Mouse (Mus musculus) left cerebral cortex, adult 11 months (tissue): ENCODE measurements around the gene Borcs7.

ENCODE experiments used
- DNase-seq: peaks from one replicate; pipeline ENCODE4 v3.0.0; 2022; ENCODE audit warnings: low spot score

Gene Borcs7

DNA sequence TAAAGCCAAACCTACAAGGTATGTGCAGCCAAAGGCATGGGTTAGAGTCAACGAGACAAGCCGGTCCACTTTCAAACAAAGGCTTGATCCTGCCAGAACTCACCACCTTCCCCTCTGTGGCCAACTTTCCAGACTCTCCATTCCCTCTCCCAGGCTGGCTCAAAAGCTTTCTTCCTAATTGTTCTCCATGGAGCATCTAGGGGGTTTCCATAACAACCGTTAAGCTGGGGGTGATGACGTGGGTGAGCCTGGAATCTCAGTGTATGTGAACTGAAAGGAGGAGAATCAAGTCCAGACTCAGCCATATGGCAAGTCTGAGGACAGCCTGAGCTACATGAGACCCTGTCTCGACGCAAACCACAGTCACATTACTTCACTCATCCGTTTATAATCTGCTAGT is 24.2 kb upstream of the Borcs7 start:
- no peak for DNase-seq

DNA sequence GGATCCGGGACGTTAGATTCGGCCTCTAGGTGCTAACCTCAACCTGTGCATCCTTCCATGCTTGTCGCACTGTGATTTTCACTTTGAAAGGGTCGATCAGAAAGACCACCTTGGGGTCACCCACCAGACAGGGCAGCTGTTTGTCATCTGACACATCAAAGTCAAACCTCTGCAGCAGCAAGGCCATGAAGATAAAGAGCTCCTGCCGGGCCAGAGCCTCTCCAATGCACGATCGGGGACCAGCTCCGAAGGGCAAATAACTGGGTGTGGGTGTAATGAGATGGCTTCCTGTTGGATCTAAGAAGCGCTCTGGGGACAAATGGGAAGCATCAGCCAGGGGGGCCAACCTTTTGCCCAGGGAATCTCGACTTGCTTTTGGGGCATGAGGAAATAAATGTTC is 22.4 kb upstream of the Borcs7 start:
- no peak for DNase-seq

DNA sequence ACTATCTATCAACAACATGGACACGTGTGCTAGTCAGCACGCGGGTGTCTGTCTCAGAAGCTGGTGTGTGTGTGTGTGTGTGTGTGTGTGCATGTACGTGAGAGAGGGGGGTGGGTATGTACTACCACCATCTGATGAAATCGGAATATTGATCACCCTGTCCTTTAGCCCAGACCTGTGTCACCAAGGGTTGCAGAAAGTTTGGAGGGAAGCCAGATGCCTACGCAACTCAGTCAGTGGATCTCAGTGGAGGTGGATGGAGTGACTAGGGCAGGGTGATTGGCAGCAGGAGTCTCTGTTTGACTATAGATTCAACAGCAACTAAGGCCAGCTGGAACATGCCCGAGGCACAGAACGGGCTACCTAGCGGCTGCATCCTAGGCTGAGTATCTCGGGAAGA is 21.4 kb upstream of the Borcs7 start:
- DNase-seq = no peak

DNA sequence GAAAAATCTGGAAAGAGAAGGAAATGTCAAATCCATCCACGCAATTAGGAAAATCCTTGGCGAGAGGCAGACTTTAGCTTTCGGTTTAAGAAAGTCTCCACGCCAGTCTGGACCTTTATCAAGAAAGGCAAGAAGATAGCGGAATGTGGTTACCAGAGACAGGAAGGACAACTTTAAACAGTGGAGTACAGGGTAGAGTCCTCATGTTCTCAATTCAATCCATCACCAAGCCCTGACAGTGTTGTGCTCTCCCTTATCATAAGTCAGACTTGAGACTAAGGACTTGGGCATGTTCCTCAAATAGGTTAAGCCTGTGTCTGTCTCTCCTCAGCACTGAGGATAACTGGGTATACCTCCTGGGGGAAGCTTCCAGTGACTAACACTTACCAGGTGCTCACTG is 19.9 kb upstream of the Borcs7 start:
- DNase-seq = no peak

DNA sequence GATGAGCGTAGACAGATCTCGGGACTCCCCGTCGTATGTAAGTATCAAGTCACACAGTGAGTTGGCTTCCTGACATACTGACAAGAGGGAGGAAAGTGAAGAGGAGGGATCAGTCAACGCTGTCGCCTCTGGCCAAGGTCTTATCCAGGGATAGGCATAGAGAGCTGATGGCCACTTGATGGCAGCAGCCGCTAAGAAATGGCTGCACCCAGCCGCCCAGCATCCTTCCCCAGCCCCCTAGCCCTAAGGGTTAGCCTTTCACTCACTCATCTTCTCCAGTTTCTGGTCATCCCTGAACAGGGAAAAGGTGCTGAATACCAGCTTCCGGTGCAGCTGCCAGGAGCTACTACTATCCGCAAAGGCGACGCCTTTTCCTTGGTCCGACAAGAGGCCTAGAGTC is 19.0 kb upstream of the Borcs7 start:
- DNase-seq = no peak

DNA sequence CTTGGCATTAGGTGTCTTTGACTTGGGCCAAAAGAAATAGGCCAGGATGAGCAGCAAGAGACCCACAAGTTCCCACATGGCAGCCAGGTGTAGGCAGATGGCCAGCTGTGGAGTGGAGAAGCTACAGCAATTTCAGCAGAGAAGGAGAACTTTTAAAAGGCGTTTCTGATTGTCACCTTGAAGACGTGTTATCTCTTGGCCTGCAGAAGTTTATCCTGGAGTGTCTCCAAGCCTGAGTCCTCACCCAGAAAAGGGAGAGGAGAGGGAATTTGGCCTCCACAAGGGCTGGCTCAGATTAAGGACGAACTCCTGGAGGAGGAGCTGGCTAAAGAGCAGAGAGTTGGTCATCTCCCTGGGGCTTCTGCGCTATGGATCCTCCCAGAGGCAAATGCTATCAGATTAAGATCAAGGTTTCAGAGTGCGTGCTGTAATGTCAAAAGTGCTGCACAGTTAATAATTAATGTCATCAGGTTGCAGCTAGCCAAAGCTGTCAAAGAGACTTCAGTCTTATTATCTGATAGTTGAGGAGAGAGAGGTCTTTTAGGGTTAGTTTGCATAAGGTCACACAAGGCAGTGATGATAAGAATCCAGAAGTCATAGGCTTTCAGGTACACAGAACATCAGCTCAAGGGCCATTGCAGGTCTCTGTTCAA is 16.8 kb upstream of the Borcs7 start, which contains the start of gene Cyp17a1:
Gene Cyp17a1 (minus strand): TSS at position 407 of the 653 bp plus-strand sequence.
- no peak for DNase-seq

DNA sequence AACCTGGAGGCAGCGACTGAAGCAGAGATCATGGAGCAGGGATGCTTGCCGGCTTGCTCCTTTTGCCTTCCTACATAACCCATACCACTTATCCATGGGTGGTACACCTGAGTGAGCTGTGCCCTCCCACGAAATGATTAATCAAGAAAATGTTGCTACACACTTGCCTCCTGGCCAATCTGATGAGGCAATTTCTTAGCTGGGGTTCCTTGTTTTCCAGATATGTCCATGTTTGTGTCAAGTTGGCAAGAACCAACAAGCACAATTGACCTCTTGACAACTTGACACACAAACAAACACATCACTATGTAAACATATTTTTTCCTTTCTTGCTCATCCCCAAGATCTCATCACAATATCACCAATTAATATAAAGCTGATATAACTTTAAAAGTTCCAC is 14.1 kb upstream of the Borcs7 start:
- DNase-seq = no peak

DNA sequence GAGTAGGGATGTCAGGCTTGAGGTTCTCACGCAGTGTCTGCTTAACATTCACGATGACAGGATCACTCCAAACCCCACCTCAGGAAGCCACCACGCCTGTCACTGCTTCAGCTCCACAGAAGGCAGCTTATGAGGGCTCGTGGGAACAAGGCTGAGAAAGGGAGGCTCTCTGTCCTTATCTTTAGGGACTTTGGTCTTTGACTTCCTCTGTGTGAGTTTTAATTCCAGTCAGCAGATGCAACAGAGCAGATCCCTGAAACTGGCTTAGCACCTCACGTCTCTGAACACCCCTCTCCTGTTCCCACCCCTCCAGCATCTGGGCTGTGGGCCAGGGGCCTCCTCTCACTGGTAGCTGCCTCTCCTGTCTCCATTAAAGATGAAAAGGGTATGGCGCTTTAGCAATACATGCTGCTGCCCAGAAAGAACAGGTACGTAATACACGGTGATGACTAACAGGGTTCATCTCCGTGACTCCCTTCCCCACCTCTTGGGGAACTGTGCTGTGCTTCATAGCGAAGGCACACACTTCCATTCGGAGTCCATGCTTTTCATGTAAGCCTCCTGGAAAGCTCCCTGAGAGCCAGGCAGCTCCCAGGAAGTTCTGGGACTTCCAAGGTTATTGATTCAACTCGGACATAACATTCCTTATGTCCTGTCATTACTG is 9.9 kb upstream of the Borcs7 start:
- DNase-seq = no peak

DNA sequence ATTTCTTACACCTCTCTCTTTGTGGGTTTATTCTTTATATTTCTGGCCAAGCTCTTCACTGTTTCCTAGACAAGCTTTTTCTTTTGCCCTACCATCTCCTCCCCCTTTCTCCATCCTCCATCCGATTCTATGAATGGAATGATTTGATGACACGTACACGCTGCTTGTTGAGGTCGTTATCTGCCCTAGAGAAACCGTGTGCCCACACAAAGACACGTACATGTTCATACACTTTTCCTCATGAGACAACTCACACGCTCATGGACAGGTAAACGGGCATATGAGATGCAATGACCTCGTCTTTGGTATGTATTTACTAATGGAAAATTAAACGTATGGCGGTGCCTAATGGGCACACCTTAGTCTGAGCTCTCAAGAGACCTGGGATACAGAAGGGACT is 681 bp downstream of the Borcs7 start:
- DNase-seq = no peak

DNA sequence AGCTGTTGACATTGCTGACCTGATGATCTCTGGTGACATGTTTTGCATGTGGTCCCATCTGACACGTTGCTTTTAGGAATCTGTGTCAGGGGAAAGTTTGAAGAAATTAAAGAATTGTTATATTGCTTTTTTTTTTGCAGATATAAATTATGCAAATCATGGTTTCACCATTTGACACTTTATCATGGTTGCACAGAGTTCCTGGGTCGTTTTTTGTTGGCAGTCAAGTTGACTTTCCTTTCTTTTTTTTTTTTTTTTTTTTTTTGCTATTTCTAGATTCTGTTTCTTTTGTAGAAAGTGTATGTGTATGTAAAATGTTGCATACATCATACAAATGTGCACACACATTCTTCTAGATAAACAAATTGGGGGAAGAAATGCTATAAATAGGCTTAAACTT is 1.4 kb downstream of the Borcs7 start:
- DNase-seq = no peak

DNA sequence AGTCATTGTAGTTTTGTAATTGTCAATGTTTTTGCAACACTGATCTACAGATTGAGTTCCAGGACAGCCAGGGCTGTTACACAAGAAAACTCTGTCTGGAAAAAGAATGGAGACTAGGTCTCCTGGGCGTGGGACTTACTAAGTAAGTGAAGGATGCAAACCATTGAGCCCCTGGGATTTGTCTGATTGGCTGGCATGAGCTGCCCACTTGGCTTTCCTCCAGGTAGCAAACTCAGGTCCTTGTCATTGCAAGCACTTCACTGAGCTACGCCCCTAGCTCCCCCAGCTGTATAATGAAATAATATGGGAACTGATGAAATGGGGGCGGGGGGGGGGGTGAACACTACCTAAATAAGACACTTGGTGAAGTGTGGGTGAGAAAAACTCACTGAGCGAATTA is 3.4 kb downstream of the Borcs7 start:
- no peak for DNase-seq

DNA sequence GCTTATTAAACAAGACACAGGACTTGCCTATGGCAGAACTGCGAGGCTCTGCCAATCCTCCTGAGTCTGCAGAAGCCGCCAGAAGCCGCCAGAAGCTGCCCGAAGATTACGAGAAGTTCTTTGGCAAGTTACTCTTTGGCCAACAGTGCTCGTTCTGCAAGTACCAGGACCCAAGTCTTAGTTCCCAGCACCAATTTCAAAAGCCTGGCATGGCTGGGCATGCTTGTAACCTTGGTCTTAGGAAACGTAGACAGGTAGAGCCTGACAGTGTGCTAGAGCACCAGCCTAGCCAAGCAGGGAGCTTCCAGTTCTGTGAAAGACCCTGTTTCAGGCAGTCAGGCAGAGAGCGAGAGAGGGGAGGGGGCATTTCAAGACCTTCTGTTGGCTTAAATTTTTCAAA is 6.8 kb downstream of the Borcs7 start:
- no peak for DNase-seq

DNA sequence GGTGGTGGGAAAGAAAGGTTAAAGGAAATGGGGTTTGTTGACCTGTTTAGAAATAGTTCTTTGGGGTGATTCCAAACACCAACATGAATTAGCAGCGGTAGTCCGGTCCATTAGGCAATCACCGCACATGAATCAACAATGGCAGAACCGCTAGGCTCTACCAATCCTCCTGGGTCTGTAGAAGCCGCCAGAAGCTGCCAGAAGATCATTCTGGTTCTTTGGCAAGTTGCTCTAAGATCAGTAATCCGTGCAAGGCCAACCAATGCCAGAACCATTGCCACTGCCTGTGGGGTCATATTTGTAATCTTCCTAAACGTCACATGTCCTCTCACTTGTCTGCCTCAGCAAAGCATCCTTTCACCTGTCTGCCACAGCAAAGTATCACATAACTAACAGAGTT is 7.2 kb downstream of the Borcs7 start:
- no peak for DNase-seq

DNA sequence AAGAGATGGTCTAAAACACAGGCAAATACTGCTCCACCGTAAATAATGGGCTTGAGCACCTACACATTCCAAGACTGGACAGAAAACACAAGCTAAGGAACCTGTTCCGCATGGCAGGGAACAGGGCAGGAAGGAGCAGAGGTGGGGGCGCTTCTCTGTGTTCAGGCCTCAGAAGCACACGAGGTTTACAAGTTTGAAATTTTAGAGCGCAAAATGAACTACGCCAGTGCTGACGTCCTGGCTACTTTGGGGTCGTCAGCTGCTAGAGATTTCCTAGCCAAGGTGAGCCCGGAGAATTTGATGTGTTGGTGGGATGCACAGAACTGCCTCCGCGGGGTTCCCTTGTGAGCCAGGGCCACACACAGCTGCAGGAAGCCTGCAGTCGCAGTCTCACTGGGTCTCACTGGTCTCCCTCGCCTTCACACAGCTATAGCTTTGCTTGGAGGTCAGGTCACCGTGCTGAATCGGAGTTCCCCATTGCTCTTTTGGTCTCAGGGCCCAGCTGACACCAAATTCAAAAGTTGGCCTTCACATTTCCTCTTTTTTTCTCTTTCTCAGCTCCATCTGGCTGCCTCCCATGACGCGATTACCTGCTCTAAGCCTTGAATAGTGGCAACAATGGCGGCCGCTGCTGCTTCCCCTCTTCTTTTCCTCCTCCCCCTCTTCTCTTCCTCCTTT is 8.3 kb downstream of the Borcs7 start:
- no peak for DNase-seq

DNA sequence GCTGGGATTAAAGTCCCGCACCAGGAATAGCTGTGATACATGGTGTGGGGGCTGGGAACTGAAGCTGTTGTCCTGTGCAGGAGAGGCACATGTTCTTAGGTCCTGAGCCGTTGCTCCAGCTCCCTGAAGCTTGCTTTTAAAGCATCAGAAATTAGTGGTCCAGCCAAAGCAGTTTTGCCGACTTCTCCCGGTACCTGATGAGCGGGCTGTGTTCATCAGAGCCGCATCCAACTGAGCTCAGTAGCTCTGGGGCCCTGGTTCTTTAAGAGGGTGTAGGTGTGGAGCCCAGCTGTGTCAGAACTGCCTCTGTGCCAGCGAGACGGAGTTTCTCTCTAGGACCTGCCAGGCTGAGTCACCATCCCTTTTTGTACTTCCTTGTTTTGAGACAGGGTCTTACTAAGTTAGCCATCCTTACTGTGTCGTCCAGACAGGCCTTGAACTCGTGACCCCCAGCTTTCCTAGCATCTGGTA is 9.3 kb downstream of the Borcs7 start:
- no peak for DNase-seq

DNA sequence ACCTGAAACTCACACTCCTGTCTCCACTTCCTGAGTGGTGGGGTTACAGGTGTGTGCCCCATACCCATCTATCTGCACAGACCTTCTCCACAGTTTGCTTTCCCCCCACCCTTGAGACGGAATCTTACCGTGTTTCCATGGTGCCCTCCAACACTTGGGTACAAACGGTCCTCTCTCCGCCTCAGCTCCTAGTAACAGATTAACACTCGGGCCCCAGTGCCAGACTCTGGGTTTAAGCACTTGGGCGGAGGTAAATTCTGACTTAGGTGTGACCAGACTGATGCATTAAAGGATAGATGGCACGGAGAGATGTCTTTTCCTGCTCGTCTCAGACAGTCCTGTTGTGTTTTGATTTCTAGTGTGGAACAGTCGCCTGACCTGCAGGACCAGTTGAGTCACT is 11.4 kb downstream of the Borcs7 start:
- DNase-seq = no peak

DNA sequence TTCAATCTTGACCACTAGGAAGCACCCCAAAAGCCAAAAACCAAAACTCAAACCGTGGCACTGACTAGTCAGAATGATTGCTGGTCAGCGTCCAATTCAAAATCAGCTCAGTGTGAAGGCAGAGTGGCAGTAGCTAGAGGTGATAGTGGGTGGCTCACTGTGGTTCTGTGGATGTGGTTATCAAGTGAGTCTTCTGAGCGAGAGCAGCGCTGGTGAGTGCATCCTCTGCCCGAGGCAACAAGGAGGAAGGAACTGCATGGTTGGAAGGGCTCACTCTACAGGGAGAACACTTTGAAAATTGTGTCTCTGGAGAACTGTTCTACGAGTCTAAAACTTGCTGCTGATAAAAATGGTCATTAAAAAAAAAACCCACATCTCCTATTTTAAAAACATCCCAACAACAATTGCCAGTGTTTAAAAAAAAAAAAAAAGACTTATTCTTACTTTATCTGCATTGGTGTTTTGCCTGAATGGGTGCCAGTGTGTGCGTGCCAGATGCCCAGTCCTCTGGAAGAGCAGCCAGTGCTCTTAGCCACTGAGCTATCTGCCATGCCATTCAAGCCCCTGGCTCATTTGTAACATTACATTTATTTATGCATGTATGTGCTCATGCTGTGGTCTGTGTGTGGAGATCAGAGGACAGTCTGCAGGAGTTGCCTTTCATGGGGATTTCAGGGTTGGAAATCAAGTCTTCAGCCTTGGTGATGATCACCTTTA is 16.2 kb downstream of the Borcs7 start:
- no peak for DNase-seq

DNA sequence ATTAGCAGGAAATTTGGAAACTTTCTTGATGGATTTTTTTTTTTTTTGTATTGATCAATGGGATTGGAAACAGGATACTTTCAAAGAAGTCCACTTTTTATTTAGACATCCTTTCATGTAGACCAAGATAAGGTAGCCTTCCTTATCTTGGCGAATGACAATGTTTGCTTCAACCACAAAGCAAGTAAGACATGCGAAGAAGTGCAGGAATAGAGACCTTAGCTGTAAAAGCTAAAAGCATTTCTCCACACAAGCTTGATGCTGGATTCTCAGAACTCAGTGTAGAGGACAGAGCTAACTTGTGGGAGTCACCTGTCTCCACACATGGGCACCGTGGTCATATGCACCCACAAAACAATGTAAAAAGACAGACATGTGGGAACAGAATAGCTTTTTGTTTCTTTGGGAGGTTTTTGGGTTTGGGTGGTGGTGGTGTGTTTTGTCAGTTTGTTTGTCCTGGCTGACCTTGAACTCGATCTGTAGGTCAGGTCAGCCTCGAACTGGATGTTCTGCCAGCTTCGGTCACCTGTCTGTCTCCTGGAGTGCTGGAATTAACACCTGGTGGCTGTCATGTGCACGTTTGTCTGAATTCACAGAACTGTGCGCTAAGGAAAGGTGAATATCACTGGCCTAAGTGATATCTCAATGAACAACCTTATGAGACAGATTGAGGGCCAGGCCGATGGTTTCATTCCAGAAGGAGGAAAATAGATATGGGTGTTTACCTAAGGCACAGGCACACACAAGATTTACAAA is 17.0 kb downstream of the Borcs7 start:
- no peak for DNase-seq

DNA sequence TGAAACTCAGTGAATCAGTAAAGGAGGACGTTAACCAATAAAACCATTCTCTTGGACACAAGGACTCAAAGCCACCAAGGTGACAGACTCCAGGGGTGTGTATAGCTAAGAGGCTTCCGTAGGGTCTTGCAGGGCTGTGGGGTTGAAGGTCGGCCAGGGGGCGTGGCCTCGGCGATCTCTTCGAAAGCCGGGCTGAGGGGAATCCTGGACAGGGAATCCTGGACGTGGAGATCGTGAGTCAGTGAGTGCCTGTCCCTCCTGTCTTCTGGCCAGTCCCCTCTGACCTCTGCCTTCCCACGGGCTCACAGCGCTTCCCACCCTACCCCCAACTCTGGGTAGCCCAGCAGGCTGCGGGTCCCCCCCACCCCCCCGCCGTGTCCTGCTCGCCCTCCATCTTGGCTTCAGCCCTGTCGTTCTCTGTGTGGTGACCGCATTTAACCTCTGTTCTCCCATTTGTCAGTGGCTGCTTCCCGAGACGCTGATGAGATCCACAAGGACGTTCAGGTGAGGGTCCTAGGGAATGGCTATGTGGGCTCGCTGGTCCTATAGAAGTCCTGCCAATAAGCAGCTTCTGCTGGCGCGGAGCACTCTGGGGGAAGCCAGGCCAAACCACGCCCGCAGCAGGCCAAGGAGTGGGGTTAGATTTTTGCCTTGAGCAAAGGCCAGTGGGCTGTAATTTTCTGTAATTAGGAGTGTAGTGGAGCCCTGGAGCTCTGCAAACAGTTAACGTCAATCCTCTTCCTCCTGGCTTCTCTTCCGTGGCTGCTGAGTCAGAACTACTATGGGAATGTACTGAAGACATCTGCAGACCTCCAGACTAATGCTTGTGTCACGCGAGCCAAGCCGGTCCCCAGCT is 17.8 kb downstream of the Borcs7 start, which contains the start of gene As3mt:
Gene As3mt (plus strand): TSS at position 163 of the 856 bp plus-strand sequence.
- DNase-seq = no peak

DNA sequence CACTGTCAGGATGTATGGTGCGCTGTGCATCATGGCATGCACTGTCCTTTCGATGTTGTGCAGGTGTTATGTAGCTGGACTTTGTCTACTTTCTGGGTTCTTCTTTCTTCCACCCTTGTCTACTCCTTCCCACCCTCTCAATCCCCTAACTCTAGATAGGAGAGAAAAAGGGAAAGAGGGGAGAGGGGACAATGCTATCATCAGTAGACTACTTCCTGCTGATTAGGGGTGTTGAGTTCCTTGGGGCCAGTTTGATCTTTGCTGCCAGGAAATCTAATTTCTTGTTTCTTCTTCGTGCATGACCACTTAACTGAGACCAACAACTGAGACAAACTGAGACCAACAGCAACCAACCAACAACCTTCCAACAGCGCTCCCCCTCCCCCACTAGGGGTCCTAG is 20.9 kb downstream of the Borcs7 start:
- no peak for DNase-seq

DNA sequence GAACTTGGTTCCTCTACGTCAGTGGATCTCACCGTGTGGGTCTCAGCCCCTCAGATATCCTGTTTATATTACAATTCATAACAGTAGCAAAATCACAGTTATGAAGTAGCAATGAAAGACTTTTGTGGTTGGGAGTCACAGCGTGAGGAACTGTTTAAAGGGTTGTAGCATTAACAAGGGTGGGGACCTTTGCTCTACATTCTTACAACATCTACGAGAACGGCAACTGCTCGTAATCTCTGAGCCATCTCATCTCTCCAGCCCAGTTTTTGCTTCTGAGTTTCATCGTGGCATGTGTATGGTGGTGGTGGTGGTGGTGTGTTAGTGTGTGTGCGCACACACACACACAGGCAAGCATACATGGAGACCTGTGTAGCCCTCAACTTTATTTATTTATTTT is 24.5 kb downstream of the Borcs7 start:
- DNase-seq = no peak
